Mouse (Mus musculus) ovary, postnatal 14 days (tissue): ENCODE data around the gene Ccl12.

Experiments used
- DNase-seq: peaks from one replicate; pipeline ENCODE4 v3.0.0; 2022; ENCODE audit warnings: low spot score

Gene Ccl12

DNA sequence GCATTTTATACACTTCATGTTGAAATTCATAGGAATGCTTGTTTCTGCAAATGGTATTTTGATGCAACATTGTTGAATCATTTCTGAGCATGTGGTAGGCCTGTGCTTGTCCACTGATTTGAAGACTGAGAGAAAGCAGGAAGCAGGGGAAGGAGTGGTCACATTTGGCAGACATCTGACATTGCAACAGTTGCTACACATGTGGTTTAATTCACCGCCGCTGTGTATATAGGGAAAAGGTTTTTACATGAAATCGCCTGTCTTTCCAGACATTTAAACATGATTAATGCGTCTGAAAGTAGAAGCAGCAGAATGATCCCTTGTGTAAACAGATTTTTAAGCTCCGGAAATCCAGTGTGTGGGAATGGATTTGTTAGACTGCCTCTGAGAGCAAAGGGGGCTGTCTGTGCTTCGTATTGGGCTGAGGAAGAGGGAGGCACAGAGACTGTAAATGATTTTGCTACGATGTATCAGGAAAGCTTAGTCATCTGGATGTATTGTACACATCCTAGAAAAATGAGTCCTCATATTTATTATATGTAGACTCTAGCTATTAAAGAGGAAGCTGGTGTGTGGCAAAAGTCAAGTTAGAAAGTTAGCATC, 37.9 kb downstream of the Ccl12 start:
- DNase-seq: no peak
